Mouse (Mus musculus) heart, adult 9 months (tissue): ENCODE data around the gene Mcts2.

ENCODE experiments used
- DNase-seq, 2 experiments: peaks; one replicate each; pipeline ENCODE4 v3.0.0; 2022; ENCODE audit warnings: low spot score in 2 of 2

Mcts2 gene

GRCm38 (mm10) chr2:152725178-152725750 is 38.4 kb downstream of the Mcts2 start:
- no peak for DNase-seq

- DNase-seq: no peak
Observed at GRCm38 (mm10) chr2:152726213-152726612, 39.4 kb downstream of the Mcts2 start.

GRCm38 (mm10) chr2:152726751-152727335 is 40.0 kb downstream of the Mcts2 start:
- peak; percentile 61 to 76 for DNase-seq

- DNase-seq: peak; percentile 79 to 88
Observed at GRCm38 (mm10) chr2:152727795-152728510, 41.1 kb downstream of the Mcts2 start.

GRCm38 (mm10) chr2:152728594-152728993 is 41.8 kb downstream of the Mcts2 start:
- no peak for DNase-seq

GRCm38 (mm10) chr2:152729013-152729635 is 42.3 kb downstream of the Mcts2 start:
- no peak for DNase-seq

- DNase-seq: peak; percentile 78 to 83
Observed at GRCm38 (mm10) chr2:152729636-152730020, 42.8 kb downstream of the Mcts2 start.

GRCm38 (mm10) chr2:152733201-152733600 is 46.4 kb downstream of the Mcts2 start:
- DNase-seq: no peak

GRCm38 (mm10) chr2:152734501-152734900 is 47.7 kb downstream of the Mcts2 start:
- DNase-seq: no peak

- peak; percentile 95 for DNase-seq
Observed at GRCm38 (mm10) chr2:152734984-152735383, 48.1 kb downstream of the Mcts2 start.

- peak; percentile 93 to 94 for DNase-seq
Observed at GRCm38 (mm10) chr2:152736090-152736601, 49.3 kb downstream of the Mcts2 start, which contains the start of gene Id1. TSS of gene Id1 (plus strand) at chr2:152736251.

GRCm38 (mm10) chr2:152736748-152737147 is 49.9 kb downstream of the Mcts2 start:
- DNase-seq: peak in 1 of 2 experiments; percentile 46
